Mouse (Mus musculus): ENCODE measurements around the gene March4. TPM values are rescaled to one million over a fixed set of nuclear protein-coding genes. Genes with fewer than 3 reads are reported as not detected.

Gene March4
- 0.18 and 0.21 TPM in 2 replicates for polyA plus RNA-seq (2015; fragmentation: Nextera tagmentation; extraction: Ambion mirVana)

GRCm38 (mm10) chr1:72536611-72537351, at the start of gene March4:
Gene March4, minus strand, starts transcription at chr1:72536930.
- Histone ChIP-seq H3K4me1 (peaks cover 6% of the 10 kb centered on the region; the same call in 1 of the 2 replicates), H3K27me3 (replicated peaks) (peaks cover 32% of the 10 kb centered on the region), H3K36me3 (no peaks in the 10 kb centered on the region), H3K9ac (no peak within 1 kb of the TSS), H3K4me3 (replicated peaks) (peak within 1 kb of the TSS; percentile 27), H3K9me3 (no peaks in the 10 kb centered on the region), H3K27ac (no peak within 1 kb of the TSS), H3K4me2 (peak within 1 kb of the TSS; percentile 61)
- WGBS = under 1% methylated on average over 41 of the region's 41 CpGs
- ATAC-seq (ENCODE audit: insufficient read depth, low FRiP score, low read depth) = peak; percentile 81

- peaks cover 20% of the 10 kb centered on the region; the same call in 1 of the 2 replicates for H3K36me3 ChIP-seq
- no peak overlapping the region for H3K9ac ChIP-seq
- ATAC-seq (ENCODE audit: insufficient read depth, low FRiP score, low read depth) = no peak
- H3K9me3 ChIP-seq = no peaks in the 10 kb centered on the region
- no peak overlapping the region for H3K27ac ChIP-seq
- H3K4me2 ChIP-seq = no peak overlapping the region
- no peak overlapping the region for H3K4me3 ChIP-seq (replicated peaks)
- no peaks in the 10 kb centered on the region for H3K27me3 ChIP-seq (replicated peaks)
- WGBS = 86% methylated on average over 17 of the region's 17 CpGs
- peaks cover 3% of the 10 kb centered on the region; the same call in 1 of the 2 replicates for H3K4me1 ChIP-seq
Observed at GRCm38 (mm10) chr1:72585971-72586875, 49.5 kb upstream of the March4 start.

- Histone ChIP-seq H3K27me3 (replicated peaks) (no peaks in the 10 kb centered on the region), H3K36me3 (peaks cover 12% of the 10 kb centered on the region; the same call in 1 of the 2 replicates), H3K4me3 (replicated peaks) (peak overlapping the region; percentile 59), H3K9me3 (no peaks in the 10 kb centered on the region), H3K9ac (no peak overlapping the region), H3K4me1 (peaks cover 3% of the 10 kb centered on the region; the same call in 1 of the 2 replicates), H3K4me2 (peak overlapping the region; percentile 58), H3K27ac (no peak overlapping the region)
- no peak for ATAC-seq (ENCODE audit: insufficient read depth, low FRiP score, low read depth)
- WGBS = 60% methylated on average over 4 of the region's 4 CpGs
Observed at GRCm38 (mm10) chr1:72583906-72584305, 47.2 kb upstream of the March4 start.

- Histone ChIP-seq H3K9ac (peak within 1 kb of the TSS; percentile 23; the same call in 1 of the 2 replicates), H3K4me2 (peak within 1 kb of the TSS; percentile 58), H3K9me3 (no peaks in the 10 kb centered on the region), H3K27ac (peak within 1 kb of the TSS; percentile 84), H3K36me3 (peaks cover 12% of the 10 kb centered on the region; the same call in 1 of the 2 replicates), H3K4me1 (peaks cover 3% of the 10 kb centered on the region; the same call in 1 of the 2 replicates), H3K27me3 (replicated peaks) (no peaks in the 10 kb centered on the region), H3K4me3 (replicated peaks) (peak within 1 kb of the TSS; percentile 59)
- peak; percentile 100 for ATAC-seq (ENCODE audit: insufficient read depth, low FRiP score, low read depth)
- under 1% methylated on average over 25 of the region's 25 CpGs for WGBS
Observed at GRCm38 (mm10) chr1:72582947-72583731, 46.4 kb upstream of the March4 start, which contains the start of gene Smarcal1. Gene Smarcal1, plus strand, starts transcription at chr1:72583251.

- Histone ChIP-seq H3K27me3 (replicated peaks) (no peaks in the 10 kb centered on the region), H3K4me3 (replicated peaks) (no peak overlapping the region), H3K9ac (no peak overlapping the region), H3K36me3 (no peaks in the 10 kb centered on the region), H3K27ac (no peak overlapping the region), H3K4me2 (no peak overlapping the region), H3K9me3 (no peaks in the 10 kb centered on the region), H3K4me1 (no peaks in the 10 kb centered on the region; the same call in 1 of the 2 replicates)
- WGBS = 28% methylated on average over 4 of the region's 4 CpGs
- no peak for ATAC-seq (ENCODE audit: insufficient read depth, low FRiP score, low read depth)
Observed at GRCm38 (mm10) chr1:72578806-72579205, 42.1 kb upstream of the March4 start.

GRCm38 (mm10) chr1:72578351-72578750, 41.6 kb upstream of the March4 start:
- Histone ChIP-seq H3K9ac (no peak overlapping the region), H3K9me3 (no peaks in the 10 kb centered on the region), H3K27ac (no peak overlapping the region), H3K36me3 (no peaks in the 10 kb centered on the region), H3K4me2 (no peak overlapping the region), H3K4me3 (replicated peaks) (no peak overlapping the region), H3K27me3 (replicated peaks) (no peaks in the 10 kb centered on the region), H3K4me1 (no peaks in the 10 kb centered on the region; the same call in 1 of the 2 replicates)
- 39% methylated on average over 15 of the region's 15 CpGs for WGBS
- no peak for ATAC-seq (ENCODE audit: insufficient read depth, low FRiP score, low read depth)

- no peaks in the 10 kb centered on the region; the same call in 1 of the 2 replicates for H3K4me1 ChIP-seq
- no peak overlapping the region for H3K27ac ChIP-seq
- ATAC-seq (ENCODE audit: insufficient read depth, low FRiP score, low read depth) = no peak
- H3K4me2 ChIP-seq = no peak overlapping the region
- no peaks in the 10 kb centered on the region for H3K9me3 ChIP-seq
- H3K9ac ChIP-seq = no peak overlapping the region
- WGBS = 13% methylated on average over 12 of the region's 12 CpGs
- no peak overlapping the region for H3K4me3 ChIP-seq (replicated peaks)
- H3K36me3 ChIP-seq = no peaks in the 10 kb centered on the region
- no peaks in the 10 kb centered on the region for H3K27me3 ChIP-seq (replicated peaks)
Observed at GRCm38 (mm10) chr1:72577481-72577922, 40.8 kb upstream of the March4 start.

GRCm38 (mm10) chr1:72575121-72575520, 38.4 kb upstream of the March4 start:
- Histone ChIP-seq H3K9ac (no peak overlapping the region), H3K27me3 (replicated peaks) (no peaks in the 10 kb centered on the region), H3K4me1 (no peaks in the 10 kb centered on the region; the same call in 1 of the 2 replicates), H3K9me3 (no peaks in the 10 kb centered on the region), H3K36me3 (no peaks in the 10 kb centered on the region), H3K4me3 (replicated peaks) (no peak overlapping the region), H3K27ac (no peak overlapping the region), H3K4me2 (no peak overlapping the region)
- ATAC-seq (ENCODE audit: insufficient read depth, low FRiP score, low read depth) = no peak
- 43% methylated on average over 4 of the region's 4 CpGs for WGBS

GRCm38 (mm10) chr1:72574608-72575007, 37.9 kb upstream of the March4 start:
- H3K27ac ChIP-seq = no peak overlapping the region
- no peak for ATAC-seq (ENCODE audit: insufficient read depth, low FRiP score, low read depth)
- H3K36me3 ChIP-seq = no peaks in the 10 kb centered on the region

GRCm38 (mm10) chr1:72574047-72574446, 37.3 kb upstream of the March4 start:
- H3K9me3 ChIP-seq = no peaks in the 10 kb centered on the region
- no peak overlapping the region for H3K27ac ChIP-seq
- 47% methylated on average over 7 of the region's 7 CpGs for WGBS
- H3K4me1 ChIP-seq = no peaks in the 10 kb centered on the region; the same call in 1 of the 2 replicates
- no peaks in the 10 kb centered on the region for H3K27me3 ChIP-seq (replicated peaks)
- no peak overlapping the region for H3K4me3 ChIP-seq (replicated peaks)
- H3K4me2 ChIP-seq = no peak overlapping the region
- no peaks in the 10 kb centered on the region for H3K36me3 ChIP-seq
- ATAC-seq (ENCODE audit: insufficient read depth, low FRiP score, low read depth) = no peak
- no peak overlapping the region for H3K9ac ChIP-seq

More at GRCm38 (mm10) chr1:72574608-72575007, 37.9 kb upstream of the March4 start:
- Histone ChIP-seq H3K9ac (no peak overlapping the region), H3K4me1 (no peaks in the 10 kb centered on the region; the same call in 1 of the 2 replicates), H3K9me3 (no peaks in the 10 kb centered on the region), H3K4me2 (no peak overlapping the region), H3K27me3 (replicated peaks) (no peaks in the 10 kb centered on the region), H3K4me3 (replicated peaks) (no peak overlapping the region)
- 26% methylated on average over 7 of the region's 7 CpGs for WGBS

- no peak overlapping the region for H3K9ac ChIP-seq
- no peak for ATAC-seq (ENCODE audit: insufficient read depth, low FRiP score, low read depth)
- no peak overlapping the region for H3K4me3 ChIP-seq (replicated peaks)
- no peaks in the 10 kb centered on the region for H3K27me3 ChIP-seq (replicated peaks)
- no peak overlapping the region for H3K27ac ChIP-seq
- H3K36me3 ChIP-seq = no peaks in the 10 kb centered on the region
- H3K4me2 ChIP-seq = no peak overlapping the region
- 85% methylated on average over 8 of the region's 8 CpGs for WGBS
- no peaks in the 10 kb centered on the region for H3K9me3 ChIP-seq
- no peaks in the 10 kb centered on the region for H3K4me1 ChIP-seq
Observed at GRCm38 (mm10) chr1:72568725-72569124, 32.0 kb upstream of the March4 start.
